Mouse (Mus musculus) heart, adult 11 months (tissue): Measurements from ENCODE around the gene Ipo4.

Source experiments
- DNase-seq: peaks from one replicate; pipeline ENCODE4 v3.0.0; 2022

Gene Ipo4

DNA sequence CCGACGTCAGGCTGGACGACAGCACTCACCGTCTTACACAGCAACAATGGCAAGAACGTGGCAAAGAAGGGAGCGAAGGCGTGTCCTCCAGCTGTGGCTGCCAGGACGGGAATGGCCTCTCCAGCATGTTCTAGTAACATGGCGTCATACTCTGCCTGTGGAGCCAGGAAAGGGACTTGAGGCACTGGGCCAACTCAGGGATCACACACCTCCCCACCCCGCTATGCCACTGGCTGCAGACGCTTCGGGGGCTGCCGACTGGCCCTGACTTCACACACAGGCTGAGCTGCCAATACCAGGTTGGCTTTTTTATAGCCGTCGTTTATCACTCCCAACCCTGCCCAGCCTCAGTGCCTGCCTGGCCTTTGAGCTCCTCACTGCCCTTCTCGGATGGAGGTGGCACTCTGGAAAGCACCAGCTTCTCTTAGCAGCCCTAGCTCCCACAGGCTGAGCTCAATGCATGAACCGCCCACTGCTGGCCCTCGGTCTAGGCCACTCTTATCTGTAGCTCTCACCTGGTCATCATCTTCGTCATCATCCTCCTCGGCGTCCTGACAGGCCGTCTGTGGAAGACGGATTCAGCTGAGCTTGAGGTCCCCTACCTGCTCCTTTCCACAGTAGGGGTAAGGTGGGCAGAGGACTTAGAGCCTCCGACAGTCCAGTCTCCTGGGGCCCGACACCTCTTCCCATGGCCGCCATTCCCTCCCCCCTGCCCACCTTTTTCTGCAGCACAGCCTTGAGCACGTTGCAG lies 7.5 kb downstream of the Ipo4 start:
- peak; percentile 94 for DNase-seq

DNA sequence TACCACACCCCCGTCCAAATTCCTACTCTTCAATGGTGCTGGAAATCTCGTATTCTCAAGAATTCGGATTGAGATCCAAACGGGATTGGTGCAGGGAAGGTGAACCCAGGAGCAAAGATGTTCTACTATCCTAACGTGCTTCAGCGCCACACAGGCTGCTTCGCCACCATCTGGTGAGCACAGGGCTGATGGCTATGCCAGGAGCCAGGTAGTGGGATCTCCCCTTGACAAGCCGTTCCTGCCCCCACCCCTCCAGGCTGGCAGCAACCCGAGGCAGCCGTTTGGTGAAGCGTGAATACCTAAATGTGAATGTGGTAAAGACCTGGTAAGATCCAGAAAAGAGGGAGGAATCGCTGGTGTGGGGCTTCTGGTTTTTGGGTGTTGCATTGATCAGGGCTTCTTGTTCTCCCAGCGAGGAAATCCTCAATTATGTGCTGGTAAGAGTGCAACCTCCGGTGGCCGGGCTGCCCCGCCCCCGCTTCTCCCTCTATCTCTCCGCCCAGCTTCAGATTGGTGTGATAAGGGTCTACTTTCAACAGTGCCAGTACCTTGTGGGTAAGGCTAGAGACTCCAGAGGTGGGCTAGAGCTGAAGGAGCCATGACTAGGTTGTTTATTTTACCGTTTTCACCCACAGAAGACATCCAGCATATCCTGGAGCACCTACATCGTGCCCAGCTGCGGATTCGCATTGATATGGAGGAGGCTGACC lies 17.1 kb downstream of the Ipo4 start:
- DNase-seq = no peak

- peak; percentile 91 for DNase-seq
Observed at GRCm38 (mm10) chr14:55617822-55618221, 17.9 kb downstream of the Ipo4 start, which contains the start of gene Rec8. Rec8 (plus strand) TSS chr14:55618037.

DNA sequence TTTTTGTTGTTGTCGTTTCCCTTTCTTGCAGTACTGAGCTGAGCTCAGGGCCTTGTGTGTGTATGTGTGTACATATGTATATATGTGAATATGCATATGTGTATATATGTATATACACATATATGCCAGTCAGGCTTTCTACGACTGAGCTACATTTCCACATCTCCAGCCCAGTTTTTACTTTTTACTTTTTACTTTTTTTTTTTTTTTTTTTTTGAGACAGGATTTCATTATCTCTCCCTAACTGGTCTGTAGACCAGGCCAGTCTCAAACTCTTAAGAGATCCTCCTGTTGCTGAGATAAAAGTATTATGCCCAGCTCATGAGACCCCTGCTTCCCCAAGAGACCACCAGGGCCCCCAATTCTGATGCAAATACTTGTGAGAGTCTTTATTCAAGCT lies 18.9 kb downstream of the Ipo4 start:
- DNase-seq = no peak

DNA sequence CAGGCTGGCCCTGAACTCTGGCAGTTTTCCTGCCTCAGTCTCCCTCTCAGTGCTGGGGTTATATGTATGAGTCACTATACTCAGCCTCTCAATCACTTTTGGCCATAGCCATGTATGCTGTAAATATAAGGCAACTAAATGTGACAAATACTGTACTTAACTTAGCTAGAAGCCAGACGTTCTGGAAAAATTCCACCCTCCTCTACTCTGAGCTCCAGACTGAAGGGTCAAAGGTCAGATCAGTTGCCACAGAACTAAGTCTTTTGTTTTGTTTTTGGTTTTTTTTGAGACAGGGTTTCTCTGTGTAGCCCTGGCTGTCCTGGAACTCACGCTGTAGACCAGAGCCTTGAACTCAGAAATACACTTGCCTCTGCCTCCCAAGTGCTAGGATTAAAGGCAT lies 19.9 kb downstream of the Ipo4 start:
- no peak for DNase-seq

GRCm38 (mm10) chr14:55614565-55615178 lies 21.1 kb downstream of the Ipo4 start:
- DNase-seq = no peak

GRCm38 (mm10) chr14:55613346-55613745 lies 22.4 kb downstream of the Ipo4 start:
- DNase-seq = no peak

- peak; percentile 91 for DNase-seq
Observed at GRCm38 (mm10) chr14:55608339-55608738, 27.4 kb downstream of the Ipo4 start.

DNA sequence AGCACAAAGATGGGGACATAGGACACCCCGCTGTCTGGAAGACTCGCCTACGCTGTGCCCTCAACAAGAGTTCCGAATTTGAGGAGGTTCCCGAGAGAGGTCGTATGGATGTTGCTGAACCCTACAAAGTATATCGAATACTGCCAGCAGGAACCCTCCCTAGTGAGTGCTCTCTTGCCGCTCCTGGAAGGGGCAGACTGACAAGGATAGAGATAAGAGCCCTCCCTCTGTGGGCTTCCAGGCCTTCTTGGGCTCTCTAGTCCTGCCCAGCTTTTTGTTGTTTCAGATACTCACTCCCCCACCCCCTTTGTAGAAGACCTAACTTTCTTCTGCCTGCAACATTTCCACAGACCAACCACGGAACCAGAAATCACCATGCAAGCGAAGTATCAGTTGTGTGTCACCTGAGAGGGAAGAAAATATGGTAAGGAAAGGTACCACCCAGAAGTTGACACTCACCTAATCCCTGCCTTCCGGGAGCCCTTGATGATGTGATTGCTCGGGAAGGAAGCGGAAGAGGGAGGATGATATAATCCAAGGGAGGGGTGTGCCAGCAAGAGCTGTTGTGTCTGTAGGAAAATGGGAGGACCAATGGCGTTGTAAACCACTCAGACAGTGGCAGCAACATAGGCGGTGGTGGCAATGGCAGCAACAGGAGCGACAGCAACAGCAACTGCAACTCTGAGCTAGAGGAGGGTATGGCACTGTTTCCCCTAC lies 29.9 kb downstream of the Ipo4 start:
- peak; percentile 88 for DNase-seq

- peak; percentile 86 for DNase-seq
Observed at GRCm38 (mm10) chr14:55604823-55605222, 30.9 kb downstream of the Ipo4 start.

DNA sequence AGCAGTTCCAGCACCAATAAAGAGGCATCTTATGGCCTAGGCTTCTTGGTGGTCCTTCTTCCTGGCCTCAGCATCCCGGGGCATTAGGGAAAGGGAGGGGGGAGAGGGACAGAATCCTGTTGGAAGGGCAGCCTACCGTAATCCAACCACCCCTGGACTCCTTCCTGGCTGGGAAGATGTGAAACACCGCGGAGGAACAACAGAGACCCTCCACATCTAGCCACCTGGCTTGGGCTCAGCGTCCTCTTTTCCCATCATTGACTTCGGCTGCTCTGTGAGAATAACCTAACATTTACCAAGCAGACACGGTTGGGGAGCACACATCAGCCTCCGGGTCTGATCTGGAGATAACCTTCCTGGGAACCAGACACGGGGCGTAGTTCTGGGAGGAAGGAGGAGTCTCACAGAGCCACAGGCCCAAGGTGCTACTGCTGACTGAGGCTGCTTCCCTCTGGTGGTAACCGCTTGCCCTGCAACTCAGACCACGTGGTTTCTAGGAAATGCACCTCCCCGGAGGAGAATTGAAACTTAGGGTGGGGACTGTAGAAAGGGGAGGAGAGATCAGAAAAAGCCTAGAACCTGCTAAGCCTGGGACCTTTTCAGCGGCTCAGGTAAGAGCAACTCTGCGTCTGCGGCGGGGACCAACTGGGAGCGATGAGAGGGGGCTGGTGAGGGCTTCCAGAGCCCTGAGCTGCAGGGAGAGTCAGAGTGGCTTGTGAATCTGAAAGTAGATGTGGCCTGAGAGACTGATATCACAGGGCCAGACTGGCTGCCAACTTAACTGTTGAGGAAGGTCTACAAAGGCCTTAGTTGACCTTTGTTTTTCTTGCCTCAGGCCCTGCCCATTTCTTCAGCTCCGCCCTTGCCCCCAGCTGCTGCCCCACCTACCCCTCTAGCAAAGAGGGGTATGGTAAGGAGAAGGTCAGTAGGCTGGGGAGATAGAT lies 31.9 kb downstream of the Ipo4 start:
- peak; percentile 99 for DNase-seq

DNA sequence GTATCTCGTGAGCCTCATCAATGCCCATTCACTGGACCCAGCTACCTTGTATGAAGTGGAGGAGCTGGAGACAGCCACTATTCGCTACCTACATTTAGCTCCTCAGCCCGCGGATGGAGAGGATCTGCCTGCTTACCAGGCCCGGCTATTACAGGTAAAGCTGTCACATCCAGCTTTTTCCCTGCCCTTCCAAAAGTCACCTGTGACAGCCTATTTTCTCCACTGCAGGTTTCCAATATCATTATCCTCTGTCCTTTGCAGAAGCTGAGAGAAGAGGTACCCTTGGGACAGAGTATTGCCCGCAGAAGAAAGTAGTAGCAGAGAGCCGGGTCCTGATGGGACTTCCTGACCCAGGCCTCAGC lies 32.5 kb downstream of the Ipo4 start, which contains the start of gene Irf9:
TSS of gene Irf9 (plus strand) at position 301 of the 362 bp plus-strand sequence.
- DNase-seq = no peak

GRCm38 (mm10) chr14:55598521-55599390 lies 37.0 kb downstream of the Ipo4 start:
- peak; percentile 90 for DNase-seq

DNA sequence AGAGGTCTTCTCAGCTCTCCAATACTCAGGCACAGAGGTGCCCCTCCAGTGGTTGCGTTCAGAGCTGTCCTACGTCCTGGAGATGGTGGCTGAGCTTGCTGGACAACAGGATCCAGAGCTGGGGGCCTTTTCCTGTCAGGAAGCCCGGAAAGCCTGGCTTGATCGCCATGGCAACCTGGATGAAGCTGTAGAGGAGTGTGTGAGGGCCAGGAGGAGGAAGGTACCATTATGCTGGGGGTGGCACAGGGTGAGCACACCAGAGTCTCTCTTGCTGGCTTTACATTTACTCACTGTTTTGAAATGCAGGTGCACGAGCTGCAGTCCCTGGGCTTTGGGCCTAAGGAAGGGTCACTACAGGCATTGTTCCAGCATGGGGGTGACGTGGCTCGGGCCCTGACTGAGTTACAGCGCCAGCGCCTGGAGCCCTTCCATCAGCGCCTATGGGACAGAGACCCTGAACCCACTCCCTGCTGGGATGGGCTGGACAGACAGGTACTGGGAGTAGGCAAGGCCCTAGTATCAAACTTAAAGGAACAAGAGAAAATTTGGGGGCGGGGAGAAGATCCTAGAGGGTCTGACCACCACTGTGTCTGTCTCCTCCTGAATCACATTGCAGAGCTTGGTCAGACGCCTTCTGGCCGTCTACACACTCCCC lies 39.6 kb downstream of the Ipo4 start:
- DNase-seq = peak; percentile 90

GRCm38 (mm10) chr14:55592226-55592625 lies 43.5 kb downstream of the Ipo4 start:
- no peak for DNase-seq

- DNase-seq = peak; percentile 100
Observed at GRCm38 (mm10) chr14:55591331-55591891, 44.3 kb downstream of the Ipo4 start, which contains the start of gene Rnf31. Rnf31 (plus strand) TSS chr14:55591708.

DNA sequence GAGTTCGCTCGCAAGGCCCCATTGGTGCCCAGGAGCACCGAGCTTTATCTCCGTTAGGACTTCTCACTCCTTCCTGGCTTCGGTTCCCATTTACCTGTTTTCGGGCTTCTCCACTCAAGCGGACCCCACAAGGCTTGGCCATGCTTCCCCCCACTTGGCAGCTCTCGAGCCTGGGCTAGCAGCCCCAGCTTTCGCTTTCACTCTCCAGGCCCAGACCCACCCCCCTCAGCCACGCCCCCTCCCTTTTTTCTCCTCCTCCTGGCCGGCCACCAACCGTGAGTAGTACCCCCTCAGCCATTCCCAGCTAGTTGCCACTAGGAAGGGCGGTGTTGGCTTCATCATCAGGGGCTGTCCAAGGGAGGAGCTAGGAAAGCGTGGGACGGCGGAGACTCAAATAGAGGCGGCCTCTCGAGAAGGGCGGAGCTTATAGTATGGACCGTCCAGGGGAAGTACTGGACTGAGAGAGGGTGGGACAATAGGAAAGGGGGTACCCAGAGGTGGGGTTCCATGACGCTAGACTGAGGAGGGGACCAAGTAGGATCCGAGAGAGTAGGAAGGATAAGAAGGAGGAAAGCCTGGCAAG lies 44.9 kb downstream of the Ipo4 start, which contains the start of gene Psme2:
TSS of gene Psme2 (minus strand) at position 366 of the 583 bp plus-strand sequence.
- DNase-seq = peak; percentile 100

- DNase-seq = peak; percentile 94
Observed at GRCm38 (mm10) chr14:55589771-55590448, 45.8 kb downstream of the Ipo4 start.

- DNase-seq = peak; percentile 91
Observed at GRCm38 (mm10) chr14:55589271-55589670, 46.5 kb downstream of the Ipo4 start.
